Mouse (Mus musculus): Measurements from ENCODE around the gene Snx4.

- TF ChIP-seq CTCF (IDR thresholded peaks at IDR 0.05) (no peak), POLR2A (IDR thresholded peaks at IDR 0.05; ENCODE audit: insufficient read depth, low read depth, low read length) (no peak)
These were observed 43.4 kb downstream of the Snx4 start for GRCm38 (mm10) chr16:33294681-33295080.
